ENCODE assay signal across 7 mouse cellular contexts in genomic region chr10:85387219-85388070, GRCm38 (mm10). TPM values are rescaled to one million over a fixed set of nuclear protein-coding genes. Genes with fewer than 3 reads are reported as not detected.
A peak's percentile ranks its signal among the peaks of the same experiment; 100 is the strongest.
DNase-seq lines count a peak whose midpoint lies in the region; ATAC-seq lines count a peak whose summit lies in the region.

No protein-coding gene starts in this region.

- H3K9me3 ChIP-seq in hindbrain, embryonic 12.5 days (replicated peaks), result no peaks in the 10 kb centered on the region
- peaks cover 8% of the 10 kb centered on the region for H3K9me3 ChIP-seq in megakaryocyte, embryonic 14.5 days

- peaks cover 9% of the 10 kb centered on the region for H3K27me3 ChIP-seq in hindbrain, embryonic 12.5 days
- H3K27me3 ChIP-seq in megakaryocyte, embryonic 14.5 days (replicated peaks), result peaks cover 55% of the 10 kb centered on the region

- H3K36me3 ChIP-seq in hindbrain, embryonic 12.5 days, result no peaks in the 10 kb centered on the region
- H3K36me3 ChIP-seq in megakaryocyte, embryonic 14.5 days (replicated peaks; ENCODE audit: low read length), result no peaks in the 10 kb centered on the region

- under 1% methylated on average over 78 of the region's 78 CpGs for WGBS in hindbrain, embryonic 12.5 days

- H3K4me1 ChIP-seq in hindbrain, embryonic 12.5 days, result peaks cover 24% of the 10 kb centered on the region
- H3K4me1 ChIP-seq in megakaryocyte, embryonic 14.5 days, result peaks cover 18% of the 10 kb centered on the region

- H3K4me3 ChIP-seq in hindbrain, embryonic 12.5 days, result peak overlapping the region; percentile 48
- peak overlapping the region; percentile 90 for H3K4me3 ChIP-seq in megakaryocyte, embryonic 14.5 days (replicated peaks)

- DNase-seq in adrenal gland, adult 18-20 months (ENCODE audit: low spot score in 2 of 2), result peak; percentile 45 to 58
- peak; percentile 49 for DNase-seq in cerebellum, adult 9-11 months
- DNase-seq in frontal cortex, postnatal 25 days (ENCODE audit: low spot score in 2 of 2), result peak; percentile 12 to 17
- DNase-seq in left cerebral cortex, adult 18-20 months (ENCODE audit: low spot score in 2 of 2), result peak; percentile 17 to 41
- DNase-seq in right cerebral cortex, adult 2 months (ENCODE audit: low spot score in 2 of 2), result peak; percentile 17 to 58

- peak; percentile 26 for ATAC-seq in hindbrain, embryonic 12.5 days (ENCODE audit: low FRiP score)

- H3K9ac ChIP-seq in hindbrain, embryonic 12.5 days, result peak overlapping the region; percentile 69

- peak overlapping the region; percentile 74 for H3K27ac ChIP-seq in hindbrain, embryonic 12.5 days

- H3K4me2 ChIP-seq in hindbrain, embryonic 12.5 days (replicated peaks), result peak overlapping the region; percentile 91

RNA-seq across cellular contexts. Expression of gene Btbd11, which starts 0.8 kb away (rescaled TPM):
- 1 to 10 TPM; 5.3 to 6.0 TPM for total RNA-seq in adrenal gland, adult 18-20 months (2021)
- 11.2 and 13.9 TPM in 2 replicates for polyA plus RNA-seq in hindbrain, embryonic 12.5 days (2016; fragmentation: Nextera tagmentation; extraction: Ambion mirVana)
- total RNA-seq in left cerebral cortex, adult 18-20 months (2021), result 10 to 100 TPM; 25.4 to 28.3 TPM
- 0.20 TPM in 1 of 2 replicates, not detected in the other for polyA plus RNA-seq in megakaryocyte, embryonic 14.5 days (2012; ENCODE audit: insufficient read depth, low replicate concordance)

Comparison
In these comparisons a context has a peak if more than half of its experiments do, and no peak if none do; other contexts are left out.
1. Peak in every context shown above with its lines: DNase-seq, ATAC-seq, H3K4me3 ChIP-seq and H3K27ac ChIP-seq.